Mouse (Mus musculus): ENCODE measurements at regions not wholly inside any gene's neighbourhood (a gene's known extent, or its start where the extent isn't known, plus 50 kb on each side); places are given as distances from the start of the nearest gene placed in this dataset.

DNA sequence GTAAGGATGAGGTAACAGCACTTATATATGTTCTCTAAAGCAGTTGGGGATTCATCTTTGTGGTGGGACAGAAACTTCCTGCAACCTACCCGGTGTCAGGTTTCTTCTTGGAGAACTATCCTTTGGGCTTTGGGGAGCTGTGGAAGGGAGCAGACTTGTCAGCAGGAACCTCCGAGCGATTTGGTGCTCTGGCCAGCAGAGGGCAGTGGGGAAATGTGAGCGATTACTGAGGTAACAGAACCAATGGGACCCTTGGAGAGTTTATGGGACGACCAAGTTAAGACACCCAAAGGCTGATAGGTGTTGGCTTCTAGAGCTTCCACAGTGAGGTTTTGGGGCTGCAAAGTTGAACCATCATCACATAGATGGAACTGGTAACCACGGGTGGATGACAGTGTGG lies 160.6 kb upstream of the Kif2a start:
- DNase-seq (ENCODE audit: extremely low read depth, low read depth), result peak; percentile 11

GRCm38 (mm10) chr13:107179551-107179950 lies 157.6 kb upstream of the Kif2a start:
- no peak for DNase-seq (ENCODE audit: extremely low read depth, low read depth)

- DNase-seq (ENCODE audit: extremely low read depth, low read depth), result no peak
Observed at GRCm38 (mm10) chr13:107177595-107177994, 155.7 kb upstream of the Kif2a start.

GRCm38 (mm10) chr13:107175891-107176290 lies 154.0 kb upstream of the Kif2a start:
- DNase-seq (ENCODE audit: extremely low read depth, low read depth), result no peak

GRCm38 (mm10) chr13:107168599-107169149 lies 146.7 kb upstream of the Kif2a start:
- no peak for DNase-seq (ENCODE audit: extremely low read depth, low read depth)

DNA sequence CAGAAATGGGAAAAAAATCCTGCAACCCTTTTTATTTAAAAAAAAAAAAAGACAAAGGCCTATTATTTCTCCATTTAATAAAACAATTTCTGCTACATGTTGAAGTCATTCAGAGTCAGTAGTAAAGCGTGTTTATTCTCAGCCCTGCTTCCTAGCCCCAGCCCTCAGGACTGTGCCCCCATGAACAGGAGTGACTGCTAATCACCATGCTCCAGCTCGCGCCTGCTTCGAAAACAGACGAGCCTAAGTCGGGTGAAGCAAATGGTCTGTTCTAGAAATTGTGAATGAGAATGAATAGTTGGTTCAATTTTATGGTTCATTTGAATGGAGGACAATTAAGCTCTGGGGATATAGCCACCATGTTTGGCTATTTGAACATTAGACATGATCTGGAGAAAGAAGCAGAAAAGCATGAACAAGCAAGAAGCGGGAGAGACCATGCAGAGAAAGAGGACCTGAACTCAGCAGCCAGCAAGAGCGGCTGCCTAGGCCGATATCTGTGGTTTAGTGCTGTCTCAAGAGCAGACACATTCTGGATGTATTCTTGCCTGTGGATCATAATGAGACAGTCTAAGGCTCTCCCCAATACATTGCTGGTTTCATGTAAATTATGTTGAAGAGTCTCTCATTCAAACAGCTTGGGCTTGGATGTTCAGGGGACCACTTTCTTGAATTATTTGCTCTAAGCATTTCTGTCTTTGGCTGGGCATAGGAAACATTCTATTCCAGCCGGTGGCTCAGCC lies 146.1 kb upstream of the Kif2a start:
- DNase-seq (ENCODE audit: extremely low read depth, low read depth), result no peak

DNA sequence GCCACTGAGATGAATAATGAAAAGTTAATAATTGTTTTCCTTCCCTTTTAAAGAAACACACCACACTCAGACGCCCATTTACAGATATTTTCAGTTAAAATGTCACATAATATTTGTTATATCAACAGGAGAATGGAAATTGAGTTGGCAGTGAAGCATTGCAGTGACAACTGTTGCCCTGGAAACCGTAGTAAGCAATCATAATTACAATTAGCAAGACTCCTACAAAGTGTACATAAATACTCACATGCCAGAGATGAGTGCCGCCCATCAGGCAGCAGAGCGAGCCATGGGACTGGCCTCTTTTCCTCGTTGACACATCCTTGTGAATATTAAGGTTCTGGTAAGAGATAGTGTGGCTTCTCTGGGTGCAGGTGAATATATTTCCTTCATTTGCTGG lies 129.6 kb upstream of the Kif2a start:
- no peak for DNase-seq (ENCODE audit: extremely low read depth, low read depth)

- no peak for DNase-seq (ENCODE audit: extremely low read depth, low read depth)
Observed at GRCm38 (mm10) chr13:107141209-107141608, 119.3 kb upstream of the Kif2a start.

DNA sequence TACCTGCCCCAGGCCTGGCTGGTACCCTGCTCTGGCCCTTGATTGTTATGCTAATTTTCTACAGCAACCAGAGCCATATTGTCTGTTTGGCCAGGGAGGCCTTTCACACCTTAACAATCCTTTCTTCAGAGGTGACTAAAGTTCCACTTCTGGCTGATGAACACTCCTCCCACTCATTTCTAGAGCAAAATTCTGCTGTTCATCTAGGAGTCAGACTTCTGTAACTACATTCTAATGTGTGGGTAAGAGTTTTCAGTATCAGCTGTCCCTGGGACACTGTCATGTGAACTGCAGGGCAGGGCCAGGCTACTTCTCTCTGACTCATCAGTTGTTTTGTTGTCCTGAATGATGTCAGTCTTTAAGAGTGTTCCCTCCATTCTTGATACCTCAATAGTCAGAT lies 112.2 kb upstream of the Kif2a start:
- DNase-seq (ENCODE audit: extremely low read depth, low read depth), result no peak

DNA sequence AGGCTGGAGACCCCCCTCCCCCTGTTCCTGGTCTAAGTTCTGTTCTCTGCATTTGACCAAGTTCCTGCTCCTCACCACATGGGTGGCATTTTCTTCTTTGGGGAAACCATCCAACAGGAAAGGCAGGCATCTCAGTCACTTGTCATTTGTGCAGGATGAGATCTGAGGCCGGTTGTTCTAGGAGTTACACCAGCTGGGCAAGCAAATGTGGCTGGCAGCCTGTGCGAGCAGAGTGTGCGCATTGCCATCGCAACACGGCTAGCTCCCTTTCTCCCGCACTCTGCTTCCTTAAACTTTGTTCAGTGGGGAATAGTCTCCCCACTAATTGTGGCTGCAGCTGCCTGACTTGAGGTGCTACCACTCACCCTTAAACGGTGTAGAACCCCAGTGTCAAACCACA lies 104.7 kb upstream of the Kif2a start:
- no peak for DNase-seq (ENCODE audit: extremely low read depth, low read depth)

DNA sequence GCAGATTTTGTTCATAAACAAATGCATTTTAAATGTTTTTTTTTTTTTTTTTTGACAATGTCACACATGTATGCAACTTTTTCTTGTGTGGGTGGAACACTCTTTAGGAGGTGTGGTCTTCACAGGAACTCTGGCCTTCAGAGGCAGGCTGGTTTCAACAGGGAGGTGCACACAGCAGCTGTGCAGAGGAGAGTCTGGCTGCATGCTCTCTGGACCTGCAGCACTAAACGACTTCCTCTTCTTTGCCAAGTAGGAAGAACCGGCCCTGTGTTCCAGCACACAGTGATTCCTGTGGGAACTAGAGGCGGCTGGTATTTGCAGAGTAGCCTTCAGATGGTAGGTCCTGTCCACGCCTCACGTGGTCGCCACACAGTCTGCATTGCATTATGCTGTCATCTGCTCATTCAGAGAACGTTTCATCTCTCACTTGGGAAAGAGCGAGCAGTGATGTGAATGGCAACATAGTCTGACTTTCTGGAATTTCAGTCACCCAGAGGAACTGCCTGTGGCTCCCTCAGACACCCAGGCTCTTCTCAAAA lies 102.3 kb upstream of the Kif2a start:
- no peak for DNase-seq (ENCODE audit: extremely low read depth, low read depth)

GRCm38 (mm10) chr13:107113949-107114690 lies 92.2 kb upstream of the Kif2a start:
- DNase-seq (ENCODE audit: extremely low read depth, low read depth), result peak; percentile 69

DNA sequence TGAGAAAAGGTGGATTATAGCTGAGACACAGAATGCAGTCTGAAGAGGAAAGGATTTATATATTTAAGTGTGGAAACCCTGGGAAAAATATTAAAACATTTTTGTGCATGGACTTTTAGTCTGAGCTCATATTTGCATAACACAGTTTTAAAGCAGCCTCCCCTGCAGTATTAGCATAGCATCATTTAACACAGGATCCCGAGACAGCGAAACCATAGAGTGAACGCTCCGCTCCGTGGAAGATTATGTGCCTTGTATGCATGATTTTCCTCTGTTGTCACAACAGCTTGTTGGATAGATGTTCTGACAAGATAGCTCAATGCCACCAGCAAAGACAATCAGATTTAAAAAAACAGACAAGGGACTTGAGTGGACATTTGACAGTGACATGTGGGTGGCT lies 86.1 kb upstream of the Kif2a start:
- DNase-seq (ENCODE audit: extremely low read depth, low read depth), result no peak

- no peak for DNase-seq (ENCODE audit: extremely low read depth, low read depth)
Observed at GRCm38 (mm10) chr13:107107572-107107971, 85.6 kb upstream of the Kif2a start.

DNA sequence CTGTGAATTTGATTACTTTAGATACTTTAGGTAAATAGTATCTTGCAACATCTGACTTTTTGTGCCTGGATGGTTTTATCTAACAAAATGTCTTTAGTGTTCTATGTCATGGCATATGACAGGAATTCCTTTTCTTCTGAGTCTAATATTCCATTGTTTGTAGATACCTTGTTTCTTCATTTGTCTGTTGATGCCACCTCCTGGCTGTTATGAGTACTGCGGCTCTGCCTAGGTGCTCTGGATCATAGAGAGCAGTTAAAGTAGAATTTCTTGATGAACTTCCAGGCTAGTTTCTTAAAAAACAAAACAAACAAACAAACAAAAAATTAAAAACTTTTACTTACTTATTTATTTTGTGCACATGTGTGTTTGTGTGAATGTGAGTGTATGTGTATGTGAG lies 83.6 kb upstream of the Kif2a start:
- DNase-seq (ENCODE audit: extremely low read depth, low read depth), result peak; percentile 34

DNA sequence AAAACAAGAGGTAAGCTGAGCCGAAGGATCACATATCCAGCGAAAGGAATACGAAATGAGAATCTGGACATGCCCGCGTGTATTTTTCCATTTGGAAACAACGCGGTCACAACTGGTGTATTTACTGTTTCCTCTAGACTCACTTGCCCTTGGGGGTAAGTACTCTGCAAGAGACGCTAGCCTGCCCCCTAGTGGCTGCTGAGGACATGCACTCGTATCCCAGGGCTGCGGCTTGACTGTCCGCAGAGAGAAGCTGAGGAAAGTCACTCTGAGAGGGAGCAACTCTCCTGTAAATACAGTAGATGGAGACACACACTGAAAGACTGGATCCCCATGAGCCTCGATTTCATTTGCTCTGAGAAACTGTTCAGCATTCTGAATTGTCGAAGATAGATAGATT lies 79.7 kb upstream of the Kif2a start:
- peak; percentile 62 for DNase-seq (ENCODE audit: extremely low read depth, low read depth)

GRCm38 (mm10) chr13:107100852-107101325 lies 79.0 kb upstream of the Kif2a start:
- DNase-seq (ENCODE audit: extremely low read depth, low read depth), result peak; percentile 98

DNA sequence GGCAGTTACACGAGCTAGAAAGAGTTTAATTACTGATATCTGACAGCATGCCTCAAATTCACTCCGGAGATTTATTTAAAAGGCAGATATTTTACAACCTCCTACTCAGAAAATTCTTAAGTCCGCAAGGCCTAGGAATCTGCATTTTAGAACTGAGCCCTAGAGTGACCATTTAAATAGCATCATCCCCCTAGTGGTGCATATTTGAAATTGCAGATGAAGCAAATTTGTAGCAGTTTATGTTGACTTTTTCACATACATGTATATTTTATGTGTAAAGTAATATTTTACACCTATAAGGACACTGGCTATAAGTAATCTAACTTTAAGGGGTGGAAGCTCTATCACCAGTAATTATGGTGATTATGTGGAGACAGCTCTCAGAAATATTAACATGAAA lies 78.2 kb upstream of the Kif2a start:
- peak; percentile 43 for DNase-seq (ENCODE audit: extremely low read depth, low read depth)

DNA sequence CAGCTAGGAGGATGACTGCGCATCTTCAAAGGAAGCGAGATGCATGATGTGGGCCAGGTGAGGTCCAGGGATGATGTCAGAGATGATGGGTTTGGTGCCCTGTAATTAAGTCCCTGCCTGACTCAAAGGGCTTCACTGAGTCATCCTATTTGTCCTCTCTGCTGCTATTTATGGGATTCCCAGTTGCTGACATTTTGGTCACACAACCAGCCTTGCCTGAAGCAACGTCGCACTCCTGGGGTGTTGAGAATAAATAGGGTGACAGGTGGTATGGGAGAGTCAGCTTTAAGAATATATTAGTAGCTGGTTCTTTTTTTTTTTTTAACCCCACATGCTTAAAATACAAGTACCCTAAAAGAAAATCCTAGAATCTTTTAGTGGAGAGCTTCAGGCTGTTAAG lies 75.1 kb upstream of the Kif2a start:
- no peak for DNase-seq (ENCODE audit: extremely low read depth, low read depth)

DNA sequence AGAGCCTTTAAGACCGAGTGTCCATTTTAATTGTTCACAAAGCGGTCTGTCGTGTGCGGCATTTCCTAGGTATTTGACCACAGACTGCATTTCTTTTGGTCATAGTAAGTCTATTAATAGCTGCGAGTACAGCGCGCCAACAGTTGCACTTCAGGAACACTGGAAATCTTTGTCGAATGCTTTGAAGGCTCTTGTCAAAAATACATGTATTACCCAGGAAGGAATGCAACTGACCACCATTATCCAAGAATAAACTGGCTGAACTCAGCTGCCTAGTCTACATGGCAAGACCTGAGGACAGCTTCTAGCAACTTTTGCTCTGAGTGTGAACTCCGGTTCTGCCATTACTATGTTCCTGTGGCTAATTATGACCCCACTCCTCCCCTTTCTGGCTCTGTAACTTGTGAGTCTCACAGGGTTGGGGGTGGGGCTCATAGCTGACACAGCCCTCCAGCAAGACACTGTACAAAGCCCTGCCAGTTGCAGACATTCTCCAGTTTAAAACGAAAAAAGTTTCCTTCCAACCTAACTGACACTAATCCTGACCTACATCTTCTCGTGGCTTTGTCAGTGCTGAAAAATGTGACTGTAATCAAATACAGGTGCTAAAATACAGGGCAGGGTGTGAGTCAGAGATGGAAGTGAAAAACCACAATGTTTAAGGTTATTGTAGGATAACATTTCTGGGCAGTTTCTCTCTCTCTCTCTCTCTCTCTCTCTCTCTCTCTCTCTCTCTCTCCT lies 73.2 kb upstream of the Kif2a start:
- DNase-seq (ENCODE audit: extremely low read depth, low read depth), result no peak

DNA sequence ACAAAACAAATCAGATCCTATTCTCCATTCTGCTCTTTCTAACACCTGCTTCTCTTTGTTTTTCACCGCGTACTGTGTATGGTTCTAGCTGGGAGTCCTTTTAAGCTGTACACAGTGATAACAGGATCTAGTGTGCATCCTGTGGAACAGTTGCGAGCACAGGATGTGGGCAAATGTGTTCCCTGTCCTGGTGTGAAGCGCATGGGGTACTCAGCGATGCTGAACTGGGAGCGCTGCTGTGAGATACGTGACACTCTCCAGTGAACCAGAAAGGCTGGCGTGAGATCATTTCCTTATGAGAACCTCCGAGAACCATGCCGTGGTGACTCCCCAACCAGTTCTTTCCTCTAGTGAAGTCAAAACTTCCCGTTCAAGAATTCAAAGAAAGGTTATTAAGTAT lies 72.6 kb upstream of the Kif2a start:
- DNase-seq (ENCODE audit: extremely low read depth, low read depth), result no peak

DNA sequence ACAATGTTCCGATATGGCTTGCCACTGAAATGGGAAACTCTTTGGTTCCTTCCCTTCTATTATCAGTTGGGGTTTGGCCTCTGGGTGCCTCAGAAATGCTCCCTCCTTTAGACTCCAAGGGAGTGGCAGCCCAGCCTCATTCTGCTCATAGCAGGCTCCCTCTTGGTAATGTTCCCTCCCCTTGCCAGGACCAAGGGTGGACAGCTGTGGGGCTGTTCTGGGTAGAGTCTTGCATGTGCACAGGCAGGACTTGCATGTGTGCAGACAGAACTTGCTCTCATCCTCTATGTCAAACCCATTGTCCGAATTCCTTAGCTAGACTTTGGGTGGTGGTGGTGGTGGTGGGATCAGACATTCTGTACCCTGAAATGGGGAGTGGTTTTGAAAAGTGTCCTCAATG lies 71.8 kb upstream of the Kif2a start:
- DNase-seq (ENCODE audit: extremely low read depth, low read depth), result no peak

Data from MEL-GATA-1-ER (cell line).